Mouse (Mus musculus) layer of hippocampus, postnatal 14 days (tissue): ENCODE data around the gene Fah. TPM values are rescaled to one million over a fixed set of nuclear protein-coding genes. Genes with fewer than 3 reads are reported as not detected.
A peak's percentile ranks its signal among the peaks of the same experiment; 100 is the strongest.

Experiments used
- DNase-seq, 2 experiments: peaks; one replicate each; pipeline ENCODE4 v3.0.0; 2021 to 2022; ENCODE audit warnings: low spot score in 2 of 2, mixed read lengths in 1 of 2
- total RNA-seq, 2 experiments: library from RNA; stranded (reverse); gene quantifications; 2 replicates each; pipeline ENCODE4 v1.2.3; 2021

Gene Fah
- total RNA-seq, 2 experiments from 2014 or later = 15.2 to 17.4 TPM

GRCm38 (mm10) chr7:84596002-84596401 lies 10.5 kb downstream of the Fah start:
- no peak for DNase-seq

DNA sequence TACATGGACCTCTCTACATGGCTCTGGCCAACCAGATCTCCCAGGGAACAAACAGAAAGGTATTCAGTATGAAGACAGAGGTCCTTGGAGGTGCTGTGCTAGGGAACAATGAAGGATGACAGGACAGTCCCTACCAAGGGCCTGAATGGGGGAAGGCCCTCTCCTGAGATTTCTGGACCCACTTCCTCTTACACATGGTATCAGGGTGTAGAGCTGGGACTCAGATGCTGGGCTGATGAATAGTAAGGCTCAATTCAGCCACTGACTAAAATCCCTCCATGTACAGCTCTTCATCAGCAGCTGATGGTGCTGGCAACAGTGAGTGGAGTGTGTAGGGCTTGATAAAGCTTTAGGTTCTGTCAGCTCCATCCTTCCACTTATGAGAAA lies 11.6 kb downstream of the Fah start:
- no peak for DNase-seq

- DNase-seq = peak; percentile 31 to 54
These were observed 12.2 kb downstream of the Fah start for GRCm38 (mm10) chr7:84594087-84594916.

- no peak for DNase-seq
These were observed 15.2 kb downstream of the Fah start for GRCm38 (mm10) chr7:84591347-84591746.

DNA sequence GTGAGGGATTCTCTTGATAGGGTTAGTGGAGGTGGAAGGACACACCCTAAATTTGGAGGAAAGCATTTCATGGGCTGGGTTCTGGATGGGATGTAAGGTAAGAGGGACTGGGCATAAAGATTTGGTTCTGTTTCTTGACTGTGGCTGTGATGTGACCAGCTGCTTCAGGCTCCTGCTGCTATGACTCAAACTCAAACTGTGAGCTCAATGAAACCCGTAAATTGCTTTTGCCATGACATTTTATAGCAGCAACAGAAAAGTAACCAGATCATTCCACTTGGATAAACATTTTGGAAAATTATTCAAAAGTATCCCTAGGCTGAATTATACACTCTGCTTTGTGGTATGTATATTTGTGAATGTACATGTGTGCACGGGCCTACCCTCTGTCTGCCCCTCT lies 15.9 kb downstream of the Fah start:
- no peak for DNase-seq

- no peak for DNase-seq
These were observed 19.3 kb downstream of the Fah start for GRCm38 (mm10) chr7:84587101-84587783.

DNA sequence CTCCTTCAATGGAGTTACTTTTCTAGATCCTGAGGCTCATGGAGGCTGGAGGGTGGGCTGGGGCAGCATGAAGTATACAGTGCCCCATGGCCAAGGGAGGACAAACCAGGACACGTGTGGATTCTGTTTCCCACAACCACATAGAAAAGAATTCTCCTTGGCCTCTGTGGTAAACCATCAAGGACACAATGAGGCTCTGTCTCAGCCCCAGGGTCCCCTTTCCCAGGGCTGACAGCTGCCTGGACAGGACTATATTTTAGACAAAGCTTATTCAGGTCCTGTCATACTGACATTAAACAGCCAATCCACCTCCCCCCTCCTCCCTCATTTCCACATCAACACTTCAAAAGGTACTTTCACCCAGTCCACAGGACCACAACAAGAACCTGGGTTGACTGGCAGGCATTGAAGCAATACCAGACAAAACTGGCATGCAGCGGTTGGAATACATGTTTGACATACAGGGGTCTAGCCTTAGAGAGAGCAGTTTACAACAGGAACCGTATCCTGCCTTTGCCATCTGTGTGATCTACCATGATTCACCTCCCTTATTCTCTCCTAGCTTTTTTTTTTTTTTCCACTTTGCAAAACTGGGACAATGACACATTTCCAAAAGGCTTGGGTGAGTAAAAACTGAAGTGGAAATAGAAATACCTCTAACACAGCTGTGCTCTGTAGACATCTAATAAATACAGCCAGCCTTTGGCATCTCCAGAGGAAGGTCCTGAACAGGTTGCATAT lies 20.0 kb downstream of the Fah start:
- no peak for DNase-seq

- DNase-seq = no peak
These were observed 21.4 kb downstream of the Fah start for GRCm38 (mm10) chr7:84585086-84585485.

- DNase-seq = no peak
These were observed 26.8 kb downstream of the Fah start for GRCm38 (mm10) chr7:84579769-84580168.

DNA sequence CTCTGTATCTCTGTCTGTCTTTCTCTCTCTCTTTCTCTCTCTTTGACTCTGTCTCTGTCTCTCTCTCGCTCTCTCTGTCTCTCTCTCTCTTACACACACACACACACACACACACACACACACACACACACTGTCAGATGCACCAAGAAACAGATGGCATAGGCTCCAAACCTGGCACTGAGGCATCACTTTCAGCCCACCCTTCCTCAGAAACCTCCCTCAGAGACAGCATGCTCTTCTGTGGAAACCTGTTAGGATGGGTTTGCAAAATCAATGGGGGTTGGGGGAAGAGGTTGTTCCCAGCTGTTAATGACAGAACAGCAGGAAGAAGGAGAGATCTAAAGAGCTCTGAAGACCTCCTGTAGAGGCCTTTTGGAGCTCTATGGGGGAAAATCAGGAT lies 27.7 kb downstream of the Fah start:
- DNase-seq = peak in 1 of 2 experiments; percentile 51

DNA sequence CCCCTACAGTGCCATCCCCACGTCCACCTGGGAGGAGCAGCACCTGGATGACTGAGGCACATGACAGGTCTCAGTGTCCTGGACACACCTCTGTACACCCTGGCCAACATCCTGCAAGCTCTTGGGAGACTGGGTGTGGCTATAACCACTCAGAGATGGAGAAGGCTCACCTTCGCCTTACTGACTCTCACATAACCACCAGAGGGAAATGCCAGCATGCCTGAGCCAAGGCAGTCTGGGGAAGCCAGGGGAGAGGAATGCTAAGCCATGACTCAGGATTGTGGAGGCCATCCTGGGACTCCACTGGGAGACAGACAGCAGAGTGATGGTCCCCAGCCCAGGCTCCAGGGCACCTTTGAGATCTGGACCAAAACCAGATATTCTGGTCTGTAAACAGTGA lies 29.5 kb downstream of the Fah start:
- DNase-seq = no peak

DNA sequence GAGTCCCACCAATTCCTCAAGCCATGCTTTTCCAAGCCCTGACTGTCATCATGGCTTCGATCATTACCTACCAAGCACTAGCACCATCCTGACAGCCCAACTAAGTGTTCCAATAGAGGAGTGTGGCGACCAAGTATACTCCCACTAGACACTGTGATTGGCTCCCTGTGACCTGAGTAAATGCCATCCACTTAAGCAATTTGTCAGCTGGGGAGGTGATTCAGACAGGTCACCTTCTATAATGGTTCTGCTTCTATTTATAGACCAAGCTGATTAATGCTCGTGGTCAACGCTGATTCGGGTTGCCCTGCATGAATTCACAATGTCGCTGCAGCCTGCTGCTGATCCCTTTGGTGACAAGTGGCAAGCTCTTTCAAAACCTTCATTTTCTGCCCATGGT lies 40.3 kb downstream of the Fah start:
- DNase-seq = no peak

DNA sequence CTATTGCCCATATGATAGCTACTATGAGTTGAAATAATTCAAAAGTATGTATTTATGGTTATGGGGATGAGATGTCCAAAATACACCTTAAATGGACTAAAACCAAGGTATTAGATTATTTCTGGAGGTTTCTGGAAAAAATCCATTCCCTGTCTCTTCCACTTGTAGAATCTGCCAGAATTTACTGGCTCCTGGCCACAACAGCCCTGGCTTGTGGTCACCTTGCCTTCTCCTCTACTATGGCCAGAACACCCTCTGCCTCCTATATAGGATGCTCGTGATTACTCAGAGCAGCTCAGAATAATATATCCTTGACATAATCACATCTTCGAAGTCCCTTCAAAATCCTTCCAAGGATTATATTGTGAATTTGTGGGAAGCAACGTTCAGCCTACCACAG lies 42.3 kb downstream of the Fah start:
- DNase-seq = no peak

- no peak for DNase-seq
These were observed 46.0 kb downstream of the Fah start for GRCm38 (mm10) chr7:84560500-84560899.

GRCm38 (mm10) chr7:84557332-84557731 lies 49.2 kb downstream of the Fah start:
- no peak for DNase-seq

- no peak for DNase-seq
These were observed 51.2 kb downstream of the Fah start for GRCm38 (mm10) chr7:84555294-84555693.

- no peak for DNase-seq
These were observed 55.0 kb downstream of the Fah start for GRCm38 (mm10) chr7:84551472-84551871.

GRCm38 (mm10) chr7:84546667-84547066 lies 59.9 kb downstream of the Fah start:
- DNase-seq = no peak

DNA sequence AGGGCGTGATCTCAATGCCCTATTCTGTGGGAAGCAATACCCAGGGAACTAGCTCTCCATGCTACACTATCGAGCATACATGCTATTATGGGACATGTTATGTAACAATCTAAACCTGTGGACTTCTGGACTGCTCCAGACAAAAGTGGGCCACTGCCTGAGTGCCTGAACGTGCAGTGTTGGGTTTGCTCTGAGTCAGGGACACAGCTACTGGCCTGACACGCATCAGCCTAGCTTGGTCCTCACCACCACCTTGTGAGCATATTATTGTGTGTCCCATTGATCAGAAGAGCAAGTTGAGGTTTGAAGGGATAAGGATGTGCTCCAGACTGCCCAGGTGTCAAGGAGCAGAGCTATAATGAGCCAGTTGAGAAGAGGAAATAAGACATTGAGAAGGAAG lies 61.6 kb downstream of the Fah start:
- no peak for DNase-seq
